Mouse (Mus musculus): ENCODE measurements around the gene Pcnx2.

The Pcnx2 gene

DNA sequence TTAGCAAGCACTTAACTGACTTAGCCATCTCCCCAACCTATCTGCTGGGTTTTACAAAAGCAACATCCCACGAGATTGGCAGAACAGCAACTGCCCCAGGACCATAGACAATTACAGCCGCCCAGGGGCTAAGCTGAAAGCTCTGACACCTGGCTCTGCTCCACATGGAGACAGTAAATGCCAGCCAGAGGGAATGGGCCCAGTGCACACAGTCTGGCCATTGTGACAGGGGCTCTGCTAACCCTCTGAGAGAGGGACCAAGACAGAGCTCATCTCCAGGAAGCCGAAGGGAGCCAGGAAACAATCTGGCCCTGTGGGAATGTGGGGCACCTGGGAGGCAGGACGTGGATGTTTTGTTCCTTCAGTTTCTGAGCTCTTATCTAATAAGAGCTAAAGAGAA, 181.9 kb downstream of the Pcnx2 start:
- DNase-seq (ENCODE audit: low spot score), result no peak

DNA sequence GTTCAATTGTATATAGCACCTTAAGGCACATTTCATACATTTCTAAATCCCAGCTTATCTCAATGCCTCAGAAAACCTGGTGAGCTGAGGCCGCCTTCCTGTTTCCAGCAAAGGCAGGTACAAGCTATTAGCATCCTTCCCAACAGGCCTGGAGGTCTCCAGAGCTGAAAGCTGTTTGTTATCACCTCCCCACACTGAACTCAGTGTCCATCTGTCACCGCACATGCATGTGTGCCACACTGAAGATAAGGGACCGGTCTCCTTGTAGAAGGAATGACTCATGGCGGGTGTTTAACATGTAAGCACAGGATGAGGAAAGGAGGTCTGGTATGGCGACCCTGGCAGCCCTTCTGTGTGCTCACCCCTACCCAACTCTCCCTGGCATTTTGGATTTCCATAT, 186.6 kb downstream of the Pcnx2 start:
- peak; percentile 59 for DNase-seq (ENCODE audit: low spot score)

- DNase-seq (ENCODE audit: low spot score), result no peak
Observed at GRCm38 (mm10) chr8:125709171-125709570, 188.9 kb downstream of the Pcnx2 start.

- DNase-seq (ENCODE audit: low spot score), result no peak
Observed at GRCm38 (mm10) chr8:125705816-125706215, 192.3 kb downstream of the Pcnx2 start.

- no peak for DNase-seq (ENCODE audit: low spot score)
Observed at GRCm38 (mm10) chr8:125704434-125704833, 193.7 kb downstream of the Pcnx2 start.

DNA sequence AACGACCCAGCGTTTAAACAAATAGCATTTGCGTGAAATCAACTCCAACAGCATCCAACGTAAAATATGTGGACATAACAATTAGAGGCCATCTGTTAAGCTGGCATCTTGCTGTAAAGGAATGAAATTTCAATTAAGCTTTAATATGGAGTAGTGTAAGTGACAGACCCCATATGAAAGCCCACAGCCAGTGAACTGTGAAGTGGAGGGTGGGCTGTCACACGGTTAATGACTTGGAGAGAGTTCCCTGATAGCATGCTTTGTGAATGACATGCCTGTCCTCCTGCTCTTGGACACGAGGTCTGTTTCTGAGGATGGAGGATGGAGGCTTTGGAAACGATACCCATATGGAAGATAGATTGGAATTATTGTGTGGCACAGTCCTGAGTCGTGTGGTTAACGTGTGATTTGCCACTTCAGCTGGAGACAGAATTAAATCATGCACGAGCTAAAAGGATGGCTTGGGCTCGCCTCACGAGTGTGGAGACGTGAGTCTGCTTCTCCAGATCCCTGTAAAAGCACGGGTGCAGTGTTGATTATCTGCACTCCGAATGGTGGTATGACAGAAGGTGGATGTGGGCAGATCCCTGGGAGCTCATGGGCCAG, 195.1 kb downstream of the Pcnx2 start:
- DNase-seq (ENCODE audit: low spot score), result no peak

Measured in c-Kit-positive CD71-positive TER-119-positive erythroid progenitor cells, embryonic 14.5 days (primary cell).